Mouse (Mus musculus) lung, embryonic 14.5 days (tissue): ENCODE measurements around the gene Creg1. TPM values are rescaled to one million over a fixed set of nuclear protein-coding genes. Genes with fewer than 3 reads are reported as not detected.

Experiments used
- ATAC-seq: fragments of 200-750 bp; cut with Nextera tagmentation; 2 replicates; pipeline ENCODE4 v1.8.0; 2017; ENCODE audit warnings: mild to moderate bottlenecking, moderate TSS enrichment, moderate library complexity; ENCODE audit not compliant: insufficient read depth
- DNase-seq: peaks from one replicate; pipeline ENCODE4 v3.0.0-alpha.2; 2015
- H3K27ac ChIP-seq: fragments of 300-500 bp; sonication (generic); 2 replicates; pipeline ENCODE4 v1.5.1; 2014; ENCODE audit warnings: low read depth, mild to moderate bottlenecking, moderate library complexity
- H3K27me3 ChIP-seq: fragments of 300-500 bp; sonication (generic); 2 replicates; pipeline ENCODE4 v1.6.1; 2014; ENCODE audit warnings: low read length, control low read depth; ENCODE audit not compliant: insufficient read depth
- H3K36me3 ChIP-seq: fragments of 300-500 bp; sonication (generic); 2 replicates; pipeline ENCODE4 v1.6.1; 2014; ENCODE audit warnings: control low read depth; ENCODE audit not compliant: insufficient read depth
- H3K4me1 ChIP-seq: fragments of 300-500 bp; sonication (generic); 2 replicates; pipeline ENCODE4 v1.6.1; 2014; ENCODE audit warnings: antibody characterized with exemption, control low read depth; ENCODE audit not compliant: insufficient read depth
- H3K4me2 ChIP-seq: fragments of 300-500 bp; sonication (generic); 2 replicates; pipeline ENCODE4 v1.6.1; 2014; ENCODE audit warnings: mild to moderate bottlenecking
- H3K4me3 ChIP-seq: fragments of 300-500 bp; sonication (generic); 2 replicates; pipeline ENCODE4 v1.5.1; 2014; ENCODE audit warnings: low read depth, low read length
- H3K9ac ChIP-seq: fragments of 300-500 bp; sonication (generic); 2 replicates; pipeline ENCODE4 v1.6.1; 2014
- H3K9me3 ChIP-seq: fragments of 300-500 bp; sonication (generic); 2 replicates; pipeline ENCODE4 v1.6.1; 2016; ENCODE audit warnings: low read depth, low read length, control low read depth
- CTCF ChIP-seq: IDR thresholded peaks from 2 replicates; pipeline ENCODE4 v1.5.1; 2016; ENCODE audit warnings: antibody characterized with exemption, low read depth
- WGBS: fragments of 180-500 bp; shearing (Covaris S2); extraction: QIAGEN DNeasy Blood & Tissue Kit; methylation state at CpG from one replicate; pipeline ENCODE4 v1.1.7; 2014; 5-methylcytosine and 5-hydroxymethylcytosine counted together
- polyA plus RNA-seq: library from polyadenylated mRNA; unstranded; fragments of >200 nt; fragmentation: Nextera tagmentation; extraction: Ambion mirVana; gene quantifications from 2 replicates; pipeline ENCODE4 v1.2.1, GENCODE M21; 2014

Gene Creg1
- polyA plus RNA-seq, 1 experiment from 2014 or later: 58.3 TPM

DNA sequence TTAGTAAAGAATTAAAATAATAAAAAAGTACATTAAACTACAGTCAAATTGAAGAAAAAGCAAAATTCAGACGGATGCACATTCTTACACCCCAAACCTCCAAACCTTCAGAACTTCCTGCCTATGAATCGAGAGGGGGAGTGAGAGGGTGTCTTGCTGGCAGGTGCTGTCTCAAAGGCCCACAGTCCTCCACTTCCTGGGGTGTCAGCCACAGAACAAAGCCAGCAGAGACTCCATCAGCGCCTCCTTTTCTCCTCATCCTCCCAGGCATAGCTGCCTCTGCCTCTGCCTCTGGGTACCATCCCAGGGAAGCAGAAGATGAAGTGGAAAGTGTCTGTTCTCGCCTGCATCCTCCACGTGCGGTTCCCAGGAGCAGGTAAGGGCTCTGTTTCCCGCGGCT, 25.0 kb downstream of the Creg1 start, which contains the start of gene Cd247:
Cd247 (plus strand) TSS at position 171 of the 400 bp plus-strand sequence.
- ATAC-seq (no peak), DNase-seq (no peak)
- Histone ChIP-seq H3K27ac (no peak within 1 kb of the TSS), H3K9ac (no peak within 1 kb of the TSS), H3K9me3 (no peaks in the 10 kb centered on the region), H3K4me1 (no peaks in the 10 kb centered on the region), H3K4me3 (no peak within 1 kb of the TSS), H3K36me3 (no peaks in the 10 kb centered on the region), H3K4me2 (no peak within 1 kb of the TSS), H3K27me3 (no peaks in the 10 kb centered on the region)
- WGBS: 72% methylated on average over 8 of the region's 8 CpGs
- TF ChIP-seq CTCF: no peak

DNA sequence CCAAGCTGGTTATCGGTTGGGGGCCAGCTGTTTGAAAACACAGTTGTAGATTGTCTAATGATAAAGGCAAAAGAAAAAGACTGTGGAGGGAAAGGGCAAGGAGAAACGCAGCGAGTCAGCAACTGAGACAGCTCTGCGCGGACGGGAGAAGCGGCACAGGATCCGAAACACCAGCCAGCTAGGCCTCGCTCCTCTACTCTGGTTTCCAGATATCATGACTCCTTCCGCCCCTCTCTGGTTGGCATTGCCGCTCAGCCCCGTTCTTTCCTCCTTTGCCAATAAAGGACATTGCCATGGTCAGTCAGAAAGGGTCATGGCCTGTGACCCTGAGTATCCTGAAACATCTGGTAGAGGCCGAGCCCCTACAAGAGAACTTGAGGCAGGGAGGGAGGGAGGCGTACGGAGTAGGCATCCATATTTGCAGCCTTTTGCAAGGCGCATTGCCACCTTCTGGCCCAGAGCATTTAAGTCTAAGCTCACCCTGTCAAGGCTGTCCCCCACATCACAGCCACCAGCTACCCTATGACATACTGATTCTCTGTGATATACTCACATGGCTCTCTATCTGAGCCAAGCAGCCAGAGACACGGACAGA, 25.6 kb downstream of the Creg1 start:
- H3K27ac ChIP-seq: no peak overlapping the region
- TF ChIP-seq CTCF: no peak
- 79% methylated on average over 17 of the region's 17 CpGs for WGBS
- DNase-seq (no peak), ATAC-seq (no peak)
- H3K9ac ChIP-seq: no peak overlapping the region
- H3K4me1 ChIP-seq: no peaks in the 10 kb centered on the region
- no peaks in the 10 kb centered on the region for H3K27me3 ChIP-seq
- H3K9me3 ChIP-seq: no peaks in the 10 kb centered on the region
- no peaks in the 10 kb centered on the region for H3K36me3 ChIP-seq
- no peak overlapping the region for H3K4me3 ChIP-seq
- H3K4me2 ChIP-seq: no peak overlapping the region

DNA sequence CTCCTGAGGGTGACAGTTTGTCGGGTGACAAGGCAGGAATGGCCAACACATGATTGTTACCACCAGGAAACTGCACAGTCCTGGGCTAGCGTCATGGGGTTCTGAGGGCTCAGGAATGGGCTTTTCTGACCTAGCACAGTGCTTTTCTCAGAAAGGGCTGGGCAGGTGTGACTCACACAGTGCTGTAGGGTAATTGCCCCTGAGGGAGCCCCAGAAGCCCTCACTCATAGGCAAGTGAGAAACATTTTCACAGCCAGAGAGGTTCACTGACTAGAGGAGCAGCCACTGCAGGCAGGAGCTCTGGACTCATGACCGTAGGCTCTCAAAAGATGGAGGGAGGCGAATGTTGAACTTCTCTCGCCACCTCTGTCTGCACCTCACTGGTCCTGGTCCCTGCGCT, 26.4 kb downstream of the Creg1 start:
- Histone ChIP-seq H3K9ac (no peak overlapping the region), H3K4me3 (no peak overlapping the region), H3K27me3 (no peaks in the 10 kb centered on the region), H3K4me1 (no peaks in the 10 kb centered on the region), H3K36me3 (no peaks in the 10 kb centered on the region), H3K4me2 (no peak overlapping the region), H3K27ac (no peak overlapping the region), H3K9me3 (no peaks in the 10 kb centered on the region)
- no peak for ATAC-seq
- no peak for DNase-seq
- WGBS: 86% methylated on average over 6 of the region's 6 CpGs
- TF ChIP-seq CTCF: no peak

DNA sequence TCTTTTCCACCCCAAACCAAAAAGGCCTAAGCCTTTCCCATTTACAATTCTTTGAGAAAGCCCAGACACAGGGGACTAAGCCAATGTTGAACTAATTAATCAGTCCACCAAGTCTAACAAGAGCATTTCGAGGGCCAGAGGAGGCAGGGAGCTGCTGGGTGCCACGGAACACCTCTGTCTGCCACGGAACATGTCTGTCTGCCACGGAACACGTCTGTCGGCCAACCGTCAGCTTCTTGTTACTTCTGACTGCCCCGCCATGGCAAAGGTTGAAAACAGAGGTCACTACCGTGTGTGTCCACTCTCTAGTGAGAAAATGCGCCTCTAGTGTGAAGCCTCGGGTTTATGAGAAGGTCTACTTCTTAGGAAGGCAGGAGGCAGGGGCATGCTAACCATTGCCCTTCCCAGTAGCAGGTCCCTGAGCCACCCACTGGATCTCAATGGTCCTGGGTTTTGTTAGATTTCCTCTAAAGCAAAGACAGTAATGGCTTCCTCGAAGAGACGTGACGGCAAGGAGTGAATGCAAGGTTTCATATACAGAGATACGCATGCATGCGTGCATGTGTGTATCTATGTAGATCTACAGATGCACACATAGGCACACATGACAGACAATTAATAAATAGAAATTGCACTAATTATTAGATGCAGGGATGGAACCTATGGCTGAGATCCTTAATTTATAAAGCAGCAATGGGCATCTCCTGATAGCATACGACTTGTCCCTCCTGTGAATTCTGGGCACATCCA, 27.1 kb downstream of the Creg1 start:
- DNase-seq: no peak
- no peaks in the 10 kb centered on the region for H3K9me3 ChIP-seq
- no peak overlapping the region for H3K27ac ChIP-seq
- 91% methylated on average over 17 of the region's 17 CpGs for WGBS
- no peak for ATAC-seq
- no peaks in the 10 kb centered on the region for H3K4me1 ChIP-seq
- H3K27me3 ChIP-seq: no peaks in the 10 kb centered on the region
- H3K4me3 ChIP-seq: no peak overlapping the region
- TF ChIP-seq CTCF: no peak
- no peak overlapping the region for H3K9ac ChIP-seq
- no peaks in the 10 kb centered on the region for H3K36me3 ChIP-seq
- H3K4me2 ChIP-seq: no peak overlapping the region

DNA sequence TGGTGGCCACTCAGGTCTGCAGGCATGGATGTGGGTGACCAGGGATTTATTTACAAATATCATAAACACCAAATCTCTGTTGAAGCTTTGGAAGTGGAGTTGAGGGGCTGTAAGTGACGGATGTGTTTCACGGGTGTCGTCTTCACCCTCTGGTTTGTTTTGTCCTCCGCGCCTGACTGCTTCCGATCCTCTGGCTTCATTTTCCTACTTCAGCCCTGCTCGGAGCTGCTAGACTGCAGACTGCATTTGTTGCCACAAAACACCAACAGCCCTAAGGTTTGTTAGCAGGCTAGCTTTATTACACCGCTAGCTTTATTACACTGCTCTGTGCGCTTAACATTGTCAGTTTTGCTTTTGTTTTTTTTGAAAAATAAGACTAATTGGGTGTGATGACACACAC, 27.9 kb downstream of the Creg1 start:
- no peak overlapping the region for H3K27ac ChIP-seq
- ATAC-seq (no peak), DNase-seq (no peak)
- no peak overlapping the region for H3K4me2 ChIP-seq
- H3K27me3 ChIP-seq: no peaks in the 10 kb centered on the region
- no peak overlapping the region for H3K9ac ChIP-seq
- H3K9me3 ChIP-seq: no peaks in the 10 kb centered on the region
- no peak for TF ChIP-seq CTCF
- no peaks in the 10 kb centered on the region for H3K4me1 ChIP-seq
- 73% methylated on average over 9 of the region's 9 CpGs for WGBS
- no peaks in the 10 kb centered on the region for H3K36me3 ChIP-seq
- H3K4me3 ChIP-seq: no peak overlapping the region

DNA sequence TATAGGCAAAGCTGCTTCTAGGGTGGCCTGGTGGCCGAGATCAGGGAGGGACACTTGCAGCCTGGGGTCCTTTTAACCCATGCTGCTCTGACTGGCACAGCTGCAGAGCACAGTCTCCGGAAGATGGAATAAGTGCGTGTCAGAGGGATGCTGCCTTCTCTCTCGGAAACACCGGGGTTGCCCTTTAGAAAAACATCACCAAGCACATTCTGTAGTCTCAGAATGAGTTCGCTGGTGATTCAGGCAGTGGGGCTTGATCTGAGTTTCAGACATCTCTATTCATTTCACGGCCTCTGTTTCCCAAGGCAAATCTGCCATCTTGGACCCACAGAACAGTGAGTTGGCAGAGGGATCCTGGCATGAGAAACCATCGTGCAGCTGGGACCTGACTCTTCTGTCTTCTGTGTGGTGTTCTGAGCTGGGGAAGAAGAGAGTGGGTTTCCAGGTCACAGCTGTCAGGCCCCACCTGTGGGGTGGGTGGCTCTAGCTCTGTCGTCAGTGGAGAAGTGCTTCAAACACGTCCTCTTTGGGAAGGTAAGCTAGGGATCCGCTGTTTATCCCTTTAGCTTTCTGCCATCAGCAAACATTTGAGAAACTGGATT, 38.3 kb downstream of the Creg1 start:
- no peaks in the 10 kb centered on the region for H3K27me3 ChIP-seq
- WGBS: 76% methylated on average over 11 of the region's 11 CpGs
- DNase-seq: no peak
- no peak overlapping the region for H3K4me2 ChIP-seq
- TF ChIP-seq CTCF: no peak
- no peak overlapping the region for H3K27ac ChIP-seq
- no peaks in the 10 kb centered on the region for H3K36me3 ChIP-seq
- no peak overlapping the region for H3K4me3 ChIP-seq
- H3K9me3 ChIP-seq: no peaks in the 10 kb centered on the region; the same call in 1 of the 2 replicates
- H3K4me1 ChIP-seq: no peaks in the 10 kb centered on the region
- ATAC-seq: no peak
- H3K9ac ChIP-seq: no peak overlapping the region

DNA sequence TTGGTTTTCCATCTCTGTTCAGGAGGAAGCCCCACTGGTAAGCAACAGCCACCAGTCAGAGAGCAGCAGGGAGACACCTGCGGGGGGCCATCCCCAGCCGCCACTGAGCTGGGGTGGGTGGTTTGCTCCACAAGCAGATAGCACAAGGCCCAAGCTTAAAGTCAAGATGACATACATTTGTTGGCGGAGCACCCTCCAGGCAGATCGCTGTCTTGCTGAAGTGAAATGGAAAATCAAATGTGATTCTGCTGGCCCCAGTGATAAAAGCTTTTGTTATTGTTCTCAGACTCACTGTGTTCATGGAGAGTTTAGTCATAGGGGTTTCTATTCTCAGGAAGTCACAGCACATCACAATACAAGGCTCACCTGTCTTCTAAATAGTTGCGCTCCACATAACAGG, 39.6 kb downstream of the Creg1 start:
- no peak overlapping the region for H3K9ac ChIP-seq
- ATAC-seq (no peak), DNase-seq (no peak)
- no peaks in the 10 kb centered on the region; the same call in 1 of the 2 replicates for H3K9me3 ChIP-seq
- H3K27me3 ChIP-seq: no peaks in the 10 kb centered on the region
- H3K27ac ChIP-seq: no peak overlapping the region
- H3K4me2 ChIP-seq: no peak overlapping the region
- 84% methylated on average over 5 of the region's 5 CpGs for WGBS
- no peaks in the 10 kb centered on the region for H3K36me3 ChIP-seq
- no peak for TF ChIP-seq CTCF
- H3K4me1 ChIP-seq: no peaks in the 10 kb centered on the region
- no peak overlapping the region for H3K4me3 ChIP-seq
